Mouse (Mus musculus) gastrocnemius, postnatal 36 days (tissue): ENCODE results near the gene B4galt5. TPM values are rescaled to one million over a fixed set of nuclear protein-coding genes. Genes with fewer than 3 reads are reported as not detected.
A peak's percentile ranks its signal among the peaks of the same experiment; 100 is the strongest.

Source experiments
- DNase-seq, 2 experiments: peaks; one replicate each; pipeline ENCODE4 v3.0.0; 2022
- intact Hi-C: fragments of 180-260 bp; cut with DNase I; formaldehyde crosslinking; loops from one replicate; pipeline ENCODE4 v1.15.1; 2025
- total RNA-seq, 2 experiments: library from RNA; stranded (reverse); gene quantifications; 2 replicates each; pipeline ENCODE4 v1.2.3; 2021

Gene B4galt5
- total RNA-seq, 2 experiments from 2014 or later, result 6.9 TPM

DNA sequence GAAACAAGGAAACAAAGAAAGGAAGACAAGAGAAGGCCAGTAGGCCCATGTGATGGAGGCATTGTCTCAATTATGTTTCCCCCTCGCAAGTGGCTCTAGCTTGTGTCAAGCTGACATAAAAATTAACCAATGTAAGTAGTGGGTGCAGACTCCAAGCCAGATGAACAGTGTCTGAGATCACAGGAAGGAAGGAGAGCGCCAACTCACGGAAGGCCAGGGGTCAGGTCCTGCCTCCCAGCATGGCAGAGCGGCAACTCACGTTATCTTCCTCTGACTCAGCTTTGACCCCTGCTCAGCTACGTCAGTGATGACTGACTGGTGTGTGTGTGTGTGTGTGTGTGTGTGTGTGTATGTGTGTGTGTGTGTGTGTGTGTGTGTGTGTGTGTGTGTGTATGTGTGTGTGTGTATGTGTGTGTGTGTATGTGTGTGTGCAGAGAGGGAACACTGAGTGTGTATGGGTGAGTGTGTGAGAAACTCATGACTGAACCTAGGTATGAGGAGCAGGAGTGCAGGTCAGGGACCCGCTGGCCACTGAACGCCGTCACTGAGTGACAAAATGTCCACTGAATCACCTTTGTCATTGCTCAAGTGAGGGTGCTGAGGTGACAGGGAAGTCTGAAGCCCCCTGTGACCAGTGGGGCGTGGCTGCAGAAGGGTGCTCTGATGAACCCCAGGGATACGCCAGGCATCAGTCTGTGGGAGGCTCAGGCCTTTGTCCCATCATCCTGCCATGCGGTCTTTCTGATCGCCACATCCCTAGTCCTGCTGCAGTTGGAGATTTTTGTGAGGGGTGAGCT is 55.5 kb downstream of the B4galt5 start:
- intact Hi-C loops, result no loop called here

DNA sequence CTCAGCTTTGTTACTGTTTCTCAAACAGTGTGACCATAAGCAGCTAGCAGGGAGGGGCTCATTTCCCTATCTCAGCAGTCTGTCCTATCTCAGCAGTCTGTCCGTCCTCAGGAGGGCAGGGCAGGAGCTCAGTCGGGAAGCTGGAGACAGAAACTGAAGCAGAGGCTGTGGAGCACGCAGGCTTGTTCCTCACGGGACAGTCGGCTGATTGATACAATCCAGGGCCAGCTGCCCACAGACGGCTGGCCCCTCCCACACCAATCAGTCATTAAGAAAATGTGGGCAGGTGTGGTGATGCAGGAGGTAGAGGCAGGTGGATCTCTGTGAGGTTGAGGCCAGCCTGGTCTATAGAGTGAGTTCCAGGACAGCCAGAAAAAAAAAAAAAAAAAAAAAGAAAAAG is 56.1 kb downstream of the B4galt5 start:
- DNase-seq, result peak in 1 of 2 experiments; percentile 14
- intact Hi-C loops, result no loop called here

More for the DNA sequence above, 55.5 kb downstream of the B4galt5 start:
- peak in 1 of 2 experiments; percentile 8 for DNase-seq

DNA sequence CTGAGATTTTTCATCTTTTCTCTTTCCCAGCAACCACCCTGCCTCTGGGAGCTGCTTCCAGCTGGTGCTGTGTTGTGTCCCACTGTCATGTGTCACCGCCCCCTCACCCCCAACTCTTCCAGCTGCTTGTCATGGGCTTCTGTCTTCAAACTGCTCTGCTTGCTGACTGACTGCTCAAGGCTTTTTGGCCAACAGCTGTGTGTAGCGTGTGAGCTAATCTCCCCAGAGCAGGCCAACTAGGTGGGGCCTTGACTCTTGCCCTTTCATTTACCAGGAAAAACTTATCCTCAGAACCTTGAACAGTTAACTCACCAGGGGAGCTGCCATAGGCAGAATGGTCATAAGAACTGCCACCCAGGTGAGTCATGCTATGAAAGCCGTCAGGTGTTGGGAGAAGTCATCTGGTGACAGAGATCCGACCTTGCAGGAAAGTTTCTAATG is 56.8 kb downstream of the B4galt5 start:
- peak in 1 of 2 experiments; percentile 13 for DNase-seq
- intact Hi-C loops, result no loop called here

DNA sequence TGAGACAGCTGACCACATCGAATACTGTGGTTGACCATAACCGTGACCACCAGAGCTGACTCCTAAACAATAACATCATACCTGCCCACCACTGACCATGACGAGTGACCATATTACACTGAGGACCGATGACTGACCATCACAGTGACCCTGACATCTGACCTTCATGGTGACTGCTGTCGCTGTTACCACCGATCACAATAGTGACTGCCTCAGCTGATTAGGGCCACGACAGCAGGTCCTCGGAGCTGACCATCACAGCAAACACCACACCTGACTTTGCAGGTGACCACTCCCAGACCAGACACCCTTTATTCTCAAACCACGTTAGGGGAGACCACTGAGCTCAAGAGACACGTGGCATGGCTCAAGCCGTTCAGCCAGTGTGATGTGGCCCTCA is 57.3 kb downstream of the B4galt5 start:
- DNase-seq, result peak in 1 of 2 experiments; percentile 7
- intact Hi-C loops, result no loop called here

DNA sequence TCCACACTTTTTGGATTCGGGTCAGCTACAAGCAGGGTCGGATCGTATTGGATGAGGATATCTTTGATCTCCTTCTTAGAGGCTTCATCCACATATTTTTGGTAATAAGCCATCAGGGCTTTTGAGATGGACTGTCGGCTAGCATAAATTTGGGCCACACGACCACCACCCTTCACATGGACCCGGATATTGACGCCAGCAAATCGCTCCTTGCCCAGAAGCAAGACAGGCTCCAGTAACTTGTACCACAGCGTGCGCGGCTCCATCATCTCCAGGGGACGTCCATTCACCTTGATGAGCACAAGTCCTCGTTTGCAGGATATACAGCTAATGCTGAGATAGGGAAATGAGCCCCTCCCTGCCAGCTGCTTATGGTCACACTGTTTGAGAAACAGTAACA is 67.5 kb downstream of the B4galt5 start:
- intact Hi-C loops, result loop anchor here (2.0 kb wide), 1 partner anchor 67 kb away; the partner anchor contains the start of gene B4galt5
- peak in 1 of 2 experiments; percentile 12 for DNase-seq

DNA sequence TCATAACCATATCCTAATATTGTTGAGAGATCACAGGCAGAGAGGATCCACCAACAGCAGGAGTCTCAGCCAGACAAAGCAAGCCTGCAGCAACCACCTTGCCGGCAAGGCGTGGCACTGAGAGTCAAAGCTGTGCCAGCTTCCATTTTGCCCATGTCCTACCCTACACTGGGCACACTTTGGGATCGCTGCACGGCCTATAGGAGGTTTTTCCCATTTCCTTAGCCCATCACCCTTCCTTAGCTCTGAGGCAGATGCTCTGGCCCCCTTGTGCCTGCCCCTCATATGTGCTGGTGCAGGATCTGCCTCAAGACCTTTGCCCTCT is 68.0 kb downstream of the B4galt5 start:
- intact Hi-C loops, result loop anchor here (1.0 to 2.0 kb wide), 3 partner anchors 59 to 137 kb away; partner anchors contain the start of gene B4galt5
- DNase-seq, result no peak

DNA sequence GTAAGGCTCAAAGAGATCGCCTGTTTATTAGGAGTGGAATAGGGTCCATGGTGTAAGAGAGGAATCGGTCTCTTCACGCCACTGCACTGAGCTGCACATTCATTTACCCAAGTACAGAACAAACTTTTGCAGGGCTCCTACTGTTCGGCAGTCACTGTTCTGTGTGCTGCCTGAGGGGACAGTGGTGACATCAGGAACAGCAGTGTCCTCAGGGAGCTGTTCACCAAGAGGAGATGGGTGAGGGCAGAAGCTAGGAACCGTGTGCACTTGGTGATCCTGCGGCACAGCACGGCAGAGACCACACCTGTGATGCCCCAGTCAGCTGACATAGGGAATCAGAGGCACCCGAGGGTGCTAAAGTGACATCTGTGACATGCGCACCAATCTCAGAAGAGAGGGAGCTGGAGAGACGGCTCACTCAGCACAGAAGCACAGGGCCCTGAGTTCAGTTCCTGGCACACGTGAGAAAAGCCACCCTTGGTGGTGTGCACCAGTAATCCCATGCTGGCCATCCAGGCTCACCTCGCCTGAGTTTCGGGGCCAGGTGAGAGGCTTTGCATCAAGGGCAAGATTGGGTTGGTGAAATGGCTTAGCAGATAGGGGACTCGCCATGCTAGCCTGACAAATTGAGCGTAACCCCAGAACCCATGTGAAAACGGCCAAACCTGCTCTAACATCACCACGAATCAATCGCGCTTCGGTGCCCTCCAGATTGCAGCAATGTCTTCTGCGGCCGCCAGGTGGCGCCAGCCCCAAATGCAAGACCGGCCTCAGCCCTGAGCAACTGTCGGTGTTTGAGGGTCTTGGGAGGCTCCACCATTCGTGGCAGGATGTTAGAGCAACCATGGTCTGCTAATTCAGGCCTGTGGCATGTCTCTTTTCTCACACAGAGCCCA is 68.6 kb downstream of the B4galt5 start:
- DNase-seq, result peak; percentile 50 to 73
- intact Hi-C loops, result loop anchor here (1.0 to 2.0 kb wide), 3 partner anchors 58 to 138 kb away; partner anchors contain the start of gene B4galt5

DNA sequence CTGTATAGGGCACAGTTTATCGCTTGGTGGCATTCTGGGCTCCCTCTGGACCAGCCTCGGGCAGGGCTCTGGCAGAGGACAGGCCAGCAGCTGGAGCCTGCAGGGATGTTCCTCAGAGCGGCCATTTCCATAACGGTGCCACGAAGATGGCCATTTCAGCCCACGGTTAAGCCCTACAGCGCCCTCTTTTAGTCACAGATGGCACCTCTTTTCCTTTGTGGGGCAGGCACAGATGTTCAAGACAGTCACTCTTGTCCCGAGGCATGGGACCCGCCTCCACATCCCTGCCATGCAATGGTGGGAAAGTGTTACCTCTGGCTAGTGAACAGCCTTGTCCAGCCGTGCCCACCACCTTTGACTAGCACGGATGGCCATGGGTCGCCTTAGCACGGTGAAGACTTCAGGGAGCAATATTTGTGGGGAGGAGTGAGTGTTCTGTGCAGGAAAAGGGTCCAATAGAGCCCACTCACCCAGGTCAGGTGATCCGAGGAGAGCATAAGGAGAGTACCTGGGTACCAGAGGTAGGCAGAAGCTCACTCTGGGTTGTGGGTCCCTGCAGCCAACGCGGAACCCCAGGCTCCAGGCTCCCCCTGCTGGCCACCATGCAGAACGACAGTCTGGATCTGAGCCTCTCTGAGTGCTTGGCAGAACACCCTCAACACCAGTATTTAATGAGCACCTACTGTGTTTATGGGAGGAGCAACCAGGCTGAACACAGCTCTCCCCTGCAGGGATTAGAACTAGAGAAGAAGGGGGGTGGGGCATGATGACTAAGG is 70.0 kb downstream of the B4galt5 start:
- DNase-seq, result peak in 1 of 2 experiments; percentile 62
- intact Hi-C loops, result loop anchor here (2.0 to 5.0 kb wide), 2 partner anchors 183 to 208 kb away; no protein-coding TSS in a partner anchor

DNA sequence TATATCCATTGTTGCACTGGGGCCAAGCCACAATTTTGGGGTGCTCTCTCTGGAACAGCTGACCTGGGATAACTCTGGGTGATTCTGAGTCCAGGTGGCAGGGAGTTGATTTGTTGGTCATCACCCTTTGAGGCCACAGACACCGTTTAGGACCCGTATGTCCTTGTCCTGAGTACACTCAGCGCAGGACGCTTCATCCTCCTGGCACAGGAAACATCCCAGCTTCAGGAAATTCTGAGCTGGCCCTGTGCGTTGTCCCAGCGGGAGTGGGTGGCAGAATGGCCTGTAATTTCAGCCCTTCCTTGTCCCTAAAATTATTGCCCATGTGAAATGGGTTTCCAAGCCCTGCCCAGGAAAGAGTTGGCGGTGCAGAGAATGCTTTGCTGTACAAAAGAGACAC is 71.0 kb downstream of the B4galt5 start:
- intact Hi-C loops, result loop anchor here (2.0 to 5.0 kb wide), 2 partner anchors 184 to 207 kb away; no protein-coding TSS in a partner anchor
- no peak for DNase-seq

DNA sequence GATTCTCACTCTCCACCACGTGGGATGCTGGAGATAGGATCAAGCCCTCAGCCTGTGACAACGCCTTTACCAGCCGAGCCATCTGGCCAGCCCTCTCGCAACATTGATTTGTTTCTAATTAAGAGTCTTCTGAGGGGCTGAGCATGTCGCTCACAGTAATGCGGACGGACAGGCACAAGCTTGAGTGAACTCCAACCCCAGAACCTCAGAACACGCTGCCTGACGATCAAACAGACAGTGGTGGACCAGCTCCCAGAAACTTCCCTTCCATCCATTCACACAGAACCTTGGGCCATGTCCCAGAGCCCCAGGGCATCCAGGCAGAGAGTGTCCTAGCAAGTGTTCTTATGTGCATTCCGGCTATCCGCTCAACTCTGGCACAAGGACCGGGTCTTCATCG is 72.0 kb downstream of the B4galt5 start:
- DNase-seq, result peak in 1 of 2 experiments; percentile 14
- intact Hi-C loops, result loop anchor here (5.0 kb wide), 1 partner anchor 185 kb away; no protein-coding TSS in a partner anchor

DNA sequence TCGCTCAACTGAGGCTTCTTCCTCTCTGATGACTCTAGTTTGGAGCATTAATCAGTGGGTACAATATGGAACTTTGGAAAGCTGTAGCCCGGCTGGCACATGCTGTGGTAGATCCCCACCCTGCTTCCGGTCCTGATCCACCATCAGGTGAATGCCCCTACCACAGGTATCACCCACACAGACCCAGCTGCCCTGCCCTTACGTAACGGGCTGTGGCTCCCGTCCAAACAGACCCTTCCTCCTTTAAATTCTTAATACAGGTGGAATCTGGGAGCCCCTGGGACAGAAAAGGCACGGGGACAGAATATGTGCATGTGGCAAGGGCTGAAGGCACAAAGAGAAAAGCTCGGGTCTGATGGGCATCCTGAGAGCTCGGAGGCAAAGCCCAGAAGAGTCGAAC is 73.1 kb downstream of the B4galt5 start:
- intact Hi-C loops, result loop anchor here (5.0 kb wide), 1 partner anchor 186 kb away; no protein-coding TSS in a partner anchor
- DNase-seq, result peak in 1 of 2 experiments; percentile 7

DNA sequence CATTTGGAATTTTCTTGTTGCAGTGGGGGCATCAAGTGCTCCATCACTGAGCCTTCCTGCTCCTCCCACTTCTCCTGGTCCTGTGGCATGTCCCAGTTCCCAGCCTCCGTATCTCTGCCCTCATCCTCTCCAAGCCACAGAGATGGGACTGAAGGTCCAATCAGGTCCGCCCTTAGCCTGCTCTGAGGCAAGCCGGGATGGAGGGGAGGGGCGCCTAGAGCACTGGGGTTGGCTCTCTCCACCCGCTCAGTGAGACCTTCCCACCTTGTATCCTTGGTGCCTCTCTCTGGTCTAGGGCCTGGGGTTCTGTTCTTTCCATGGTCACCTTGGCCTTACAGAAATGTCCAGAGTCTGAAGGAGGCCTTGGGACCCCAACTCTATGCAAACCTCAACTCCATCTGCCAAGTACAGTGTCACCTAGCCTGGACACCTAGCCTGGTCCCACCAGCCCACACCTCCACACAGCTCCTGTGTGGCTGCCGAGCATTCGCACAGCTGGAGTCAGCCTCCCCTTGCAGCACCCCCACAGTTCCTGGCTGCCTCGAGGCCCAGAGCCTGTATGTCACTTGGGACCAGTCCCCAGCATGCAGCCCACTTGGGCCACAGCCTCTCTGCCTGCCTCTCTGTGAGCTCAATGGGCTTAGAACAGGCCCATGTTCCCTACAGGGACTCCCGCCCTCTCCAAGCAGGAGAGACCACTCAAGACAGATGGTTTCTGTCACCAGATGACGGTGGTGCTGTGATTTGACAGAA is 74.1 kb downstream of the B4galt5 start:
- peak in 1 of 2 experiments; percentile 11 for DNase-seq
- intact Hi-C loops, result loop anchor here (5.0 kb wide), 1 partner anchor 187 kb away; no protein-coding TSS in a partner anchor

DNA sequence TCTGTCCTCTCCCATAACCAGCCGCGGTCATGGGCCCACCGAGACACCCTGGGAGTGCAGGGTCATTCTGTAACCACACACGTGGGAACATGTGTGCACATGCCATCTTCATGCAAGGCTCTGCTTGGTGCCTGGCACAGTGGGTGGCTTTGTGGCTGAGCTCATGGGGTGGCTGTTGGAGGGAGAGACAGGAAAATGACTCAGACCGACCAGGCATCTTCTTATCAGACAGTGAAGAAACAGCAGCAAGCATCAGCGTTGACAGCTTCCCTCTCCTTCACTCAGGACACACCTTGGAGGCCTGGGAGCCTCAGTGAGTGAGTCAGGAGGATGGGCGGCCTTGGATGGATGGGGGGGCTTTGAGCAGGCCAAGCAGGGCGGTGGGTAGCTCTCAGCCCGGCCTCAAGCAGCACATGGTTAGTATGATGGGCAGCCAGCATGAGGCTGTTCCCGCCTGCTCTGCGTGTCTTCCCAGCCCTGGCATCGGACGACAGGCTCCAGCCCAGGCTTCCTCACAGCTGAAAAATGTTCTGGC is 75.7 kb downstream of the B4galt5 start:
- intact Hi-C loops, result no loop called here
- DNase-seq, result peak in 1 of 2 experiments; percentile 14

DNA sequence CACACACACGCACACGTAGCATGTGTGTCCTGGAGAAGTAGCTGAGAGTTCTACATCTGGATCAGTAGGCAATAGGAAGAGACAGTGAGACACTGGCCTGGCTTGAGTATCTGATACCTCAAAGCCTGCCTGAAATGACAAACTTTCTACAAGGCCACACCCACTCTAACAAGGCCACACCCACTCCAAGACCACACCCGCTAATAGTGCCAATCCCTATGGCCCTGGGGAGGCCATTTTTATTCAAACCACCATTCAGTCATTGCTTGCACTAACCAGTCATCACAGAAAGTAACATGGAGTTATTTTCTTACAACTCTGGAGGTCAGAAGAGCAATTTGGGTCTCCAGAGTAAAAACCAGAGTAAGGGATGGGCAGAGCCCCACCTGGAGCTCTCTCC is 76.3 kb downstream of the B4galt5 start:
- intact Hi-C loops, result no loop called here
- peak in 1 of 2 experiments; percentile 4 for DNase-seq

DNA sequence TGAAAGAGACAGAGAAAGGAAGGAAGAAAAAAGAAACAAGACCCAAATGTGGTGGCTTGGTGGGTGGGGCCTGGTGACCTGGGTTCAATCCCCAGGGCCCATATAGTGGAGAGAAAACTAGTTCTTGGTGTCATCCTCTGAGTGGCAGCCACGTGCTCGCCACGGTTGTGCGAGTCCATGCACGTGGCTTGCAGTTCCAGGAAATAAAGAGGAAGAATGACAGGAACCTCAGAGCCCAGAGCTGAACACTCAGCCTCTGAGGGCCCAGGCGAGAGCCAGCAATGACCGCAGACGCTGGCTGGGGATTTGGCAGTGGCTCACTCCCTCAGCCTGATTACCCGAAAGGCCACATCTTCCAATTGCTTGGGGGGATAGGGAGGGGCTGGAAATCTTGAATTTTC is 77.9 kb downstream of the B4galt5 start:
- peak in 1 of 2 experiments; percentile 41 for DNase-seq
- intact Hi-C loops, result no loop called here

DNA sequence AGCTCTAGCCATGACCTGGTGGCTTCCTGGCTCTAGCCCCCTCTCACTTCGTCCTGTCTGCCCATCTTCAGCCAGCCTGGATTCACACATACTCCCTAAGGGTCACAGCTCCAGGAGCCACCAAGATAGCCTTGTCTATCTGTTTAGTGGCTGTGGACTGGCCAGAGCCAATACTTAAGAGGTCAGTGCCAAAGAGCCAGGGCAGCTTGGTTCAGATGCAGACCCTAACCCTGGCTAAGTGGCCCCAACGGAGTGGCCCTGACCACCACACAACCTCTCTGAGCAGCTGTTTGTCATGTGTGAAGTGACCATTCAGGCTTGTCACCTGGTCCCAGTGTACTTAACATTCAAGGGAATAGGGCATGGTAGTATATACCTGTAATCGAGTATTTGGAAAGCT is 78.5 kb downstream of the B4galt5 start:
- intact Hi-C loops, result no loop called here
- peak in 1 of 2 experiments; percentile 8 for DNase-seq

DNA sequence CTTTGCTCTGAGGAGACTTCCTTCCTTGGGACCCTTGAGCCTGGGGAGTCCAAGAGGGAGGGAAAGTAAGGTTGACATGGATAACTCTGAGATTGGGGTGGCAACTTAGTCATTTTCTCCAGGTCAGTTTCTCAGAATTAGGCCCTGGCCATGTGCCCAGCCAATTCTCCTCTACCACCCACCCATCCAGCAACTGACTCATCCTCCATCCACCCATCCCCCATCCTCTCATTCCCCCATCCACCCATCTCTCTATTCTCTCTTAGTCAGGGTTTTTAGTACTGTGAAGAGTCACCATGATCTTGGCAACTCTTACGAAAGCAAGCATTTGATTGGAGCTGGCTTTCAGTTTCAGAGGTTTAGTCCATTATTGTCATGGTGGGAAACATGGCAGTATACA is 80.3 kb downstream of the B4galt5 start:
- DNase-seq, result no peak
- intact Hi-C loops, result no loop called here

DNA sequence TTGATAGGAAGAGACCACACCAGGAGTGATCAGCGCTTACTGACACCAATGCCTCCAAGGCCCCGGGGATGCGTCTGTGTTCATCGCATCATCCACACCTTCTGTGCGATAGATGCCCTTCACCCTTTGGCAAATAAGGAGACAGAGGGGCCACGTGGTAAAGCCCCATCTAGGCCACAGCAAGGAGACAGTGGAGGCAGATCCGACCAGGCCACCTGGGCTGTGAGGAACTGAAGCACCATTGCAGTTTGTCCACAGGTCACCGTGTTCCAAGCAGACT is 80.6 kb downstream of the B4galt5 start:
- peak in 1 of 2 experiments; percentile 12 for DNase-seq
- intact Hi-C loops, result no loop called here
